14 mouse cellular contexts compared by ENCODE assay signal in genomic region chr5:111855366-111855765, GRCm38 (mm10).
"Had no signal": no experiment of that assay in that cellular context is flagged by ENCODE, and none has a peak within 500 bp of the region (broad histone marks: within the 10 kb centered on the region; RNA-seq: fewer than 3 reads in every experiment).

No protein-coding gene starts in this region.

- DNase-seq: gastrocnemius, adult 2 months; gastrocnemius, postnatal 10 days; gastrocnemius, postnatal 25 days; heart, adult 18-20 months; heart, postnatal 10 days; heart, postnatal 4 days; kidney, adult 11 months; kidney, adult 2 months; kidney, adult 9 months; kidney, postnatal 14 days; kidney, postnatal 36 days; layer of hippocampus, adult 9-11 months; layer of hippocampus, postnatal 36 days; left cerebral cortex, postnatal 4 days had no signal
